Mouse (Mus musculus) olfactory bulb, adult 2 months (tissue): Measurements from ENCODE around the gene Ccdc88c. TPM values are rescaled to one million over a fixed set of nuclear protein-coding genes. Genes with fewer than 3 reads are reported as not detected.
A peak's percentile ranks its signal among the peaks of the same experiment; 100 is the strongest.

Source experiments
- H3K27ac ChIP-seq: fragments of 200-500 bp; 2 replicates; pipeline ENCODE4 v1.5.1; 2012; ENCODE audit warnings: low read depth, low read length; ENCODE audit not compliant: insufficient read depth
- H3K4me1 ChIP-seq: fragments of 200-500 bp; 2 replicates; pipeline ENCODE4 v1.6.1; 2012; ENCODE audit warnings: low read length; ENCODE audit not compliant: control insufficient read depth, insufficient read depth
- H3K4me3 ChIP-seq: fragments of 200-500 bp; 2 replicates; pipeline ENCODE4 v1.5.1; 2012; ENCODE audit warnings: mild to moderate bottlenecking, low read depth, low read length, moderate library complexity; ENCODE audit not compliant: insufficient read depth
- CTCF ChIP-seq: fragments of 200-500 bp; IDR thresholded peaks from 2 replicates; pipeline ENCODE4 v1.5.1; 2012; ENCODE audit warnings: low read depth, mild to moderate bottlenecking, low read length, moderate library complexity; ENCODE audit not compliant: insufficient read depth
- POLR2A ChIP-seq: fragments of 200-500 bp; IDR thresholded peaks from 2 replicates; pipeline ENCODE4 v1.6.1; 2012; ENCODE audit warnings: mild to moderate bottlenecking, low read depth, low read length, moderate library complexity; ENCODE audit not compliant: insufficient read depth
- WGBS: fragments of 180-500 bp; shearing (Covaris S2); methylation state at CpG from one replicate; pipeline ENCODE4 v1.1.7; 2018; 5-methylcytosine and 5-hydroxymethylcytosine counted together
- polyA plus RNA-seq: library from polyadenylated mRNA; stranded (reverse); fragments of >200 nt; gene quantifications from 2 replicates; pipeline ENCODE4 v1.2.4, GENCODE M21; 2012; ENCODE audit warnings: low replicate concordance; ENCODE audit not compliant: missing spikeins, insufficient read depth, insufficient read length

Gene Ccdc88c
- 56.2 TPM in 1 of 2 replicates, not detected in the other for polyA plus RNA-seq

DNA sequence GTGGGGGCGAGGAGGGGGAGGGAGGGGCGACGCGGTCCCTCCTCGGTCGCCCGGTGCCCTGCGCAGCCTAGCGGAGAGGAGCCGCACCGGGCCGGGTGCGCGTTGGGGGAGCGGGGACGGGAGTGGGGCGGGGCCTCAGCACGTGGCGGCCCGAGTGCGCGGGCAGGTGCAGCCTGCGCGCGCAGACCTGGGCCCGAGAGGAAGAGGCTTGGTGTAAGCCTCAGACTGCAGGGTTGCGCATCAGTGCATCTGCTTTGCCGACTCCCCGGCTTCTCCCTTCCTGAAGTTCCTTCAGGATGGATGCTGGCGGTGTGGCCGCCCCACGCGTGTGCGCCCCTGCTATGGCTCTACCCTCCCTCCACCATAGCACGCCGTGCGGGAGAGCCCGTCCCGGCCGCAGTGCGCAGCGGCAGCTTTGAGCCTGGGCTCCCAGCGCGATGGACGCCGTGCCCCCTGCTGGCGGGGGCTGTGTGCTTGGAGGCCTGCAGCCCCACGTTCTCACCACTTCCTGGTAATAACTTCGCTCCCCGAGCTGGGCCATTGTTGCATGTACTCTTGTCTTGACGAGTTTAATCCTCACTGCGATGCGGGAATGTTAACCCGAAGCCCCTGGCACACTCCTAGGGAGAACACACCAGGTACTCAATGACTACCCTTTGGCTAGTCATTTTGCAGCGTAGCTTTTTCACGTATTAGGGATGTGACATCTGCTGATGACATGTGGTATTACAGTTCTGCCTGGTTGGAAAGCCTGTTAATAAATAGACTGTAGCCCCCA is at the start of gene Ccdc88c:
Ccdc88c (minus strand) TSS at position 103 of the 778 bp plus-strand sequence.
- H3K4me1 ChIP-seq = peaks cover 25% of the 10 kb centered on the region
- H3K27ac ChIP-seq = 0 out of 2 replicates have a peak within 1 kb of the TSS, but pooled peaks have one; percentile 31
- H3K4me3 ChIP-seq = peak within 1 kb of the TSS; percentile 55
- TF ChIP-seq POLR2A (no peak), CTCF (peak; percentile 87)
- under 1% methylated on average over 52 of the region's 56 CpGs for WGBS

DNA sequence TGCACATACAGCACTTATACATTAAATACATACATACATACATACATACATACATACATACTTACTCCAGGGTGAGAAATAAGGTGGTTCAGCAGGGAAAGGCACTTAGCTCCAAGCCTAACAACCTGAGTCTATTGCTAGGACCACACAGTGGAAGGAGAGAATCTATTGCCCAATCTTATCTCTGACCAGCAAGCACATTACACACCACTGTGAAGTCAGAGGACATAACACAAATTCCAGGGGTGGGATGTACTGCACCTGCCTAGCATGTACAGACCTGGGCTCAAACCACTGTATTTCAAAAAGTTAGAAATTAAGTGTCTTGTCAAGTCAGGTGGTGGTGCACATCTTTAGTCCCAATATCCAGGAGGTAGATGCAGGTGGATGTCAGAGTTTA is 49.1 kb upstream of the Ccdc88c start:
- TF ChIP-seq POLR2A (no peak), CTCF (no peak)
- Histone ChIP-seq H3K27ac (no peak overlapping the region), H3K4me1 (no peaks in the 10 kb centered on the region), H3K4me3 (no peak overlapping the region)

DNA sequence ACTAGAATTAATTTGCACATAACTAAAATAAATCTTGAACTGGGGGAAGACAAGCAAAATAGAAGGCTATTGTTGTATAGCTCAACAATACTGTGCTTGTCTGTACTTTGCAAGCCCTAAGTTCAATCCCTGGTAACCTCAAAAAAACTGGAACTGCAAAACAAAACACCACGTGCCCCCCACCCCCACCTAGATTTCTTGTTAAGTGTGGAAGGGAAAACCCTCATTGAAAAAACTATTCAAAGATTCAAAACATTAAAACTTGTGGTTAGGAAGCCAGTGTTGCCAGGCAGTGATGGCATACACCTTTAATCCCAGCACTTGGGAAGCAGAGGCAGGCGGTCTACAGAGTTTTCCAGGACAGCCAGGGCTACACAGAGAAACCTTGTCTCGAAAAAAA is 46.6 kb upstream of the Ccdc88c start:
- H3K4me3 ChIP-seq = no peak overlapping the region
- WGBS = 55% methylated on average over 3 of the region's 3 CpGs
- TF ChIP-seq POLR2A = no peak
- TF ChIP-seq CTCF = no peak
- H3K27ac ChIP-seq = no peak overlapping the region
- H3K4me1 ChIP-seq = no peaks in the 10 kb centered on the region; the same call in 1 of the 2 replicates

DNA sequence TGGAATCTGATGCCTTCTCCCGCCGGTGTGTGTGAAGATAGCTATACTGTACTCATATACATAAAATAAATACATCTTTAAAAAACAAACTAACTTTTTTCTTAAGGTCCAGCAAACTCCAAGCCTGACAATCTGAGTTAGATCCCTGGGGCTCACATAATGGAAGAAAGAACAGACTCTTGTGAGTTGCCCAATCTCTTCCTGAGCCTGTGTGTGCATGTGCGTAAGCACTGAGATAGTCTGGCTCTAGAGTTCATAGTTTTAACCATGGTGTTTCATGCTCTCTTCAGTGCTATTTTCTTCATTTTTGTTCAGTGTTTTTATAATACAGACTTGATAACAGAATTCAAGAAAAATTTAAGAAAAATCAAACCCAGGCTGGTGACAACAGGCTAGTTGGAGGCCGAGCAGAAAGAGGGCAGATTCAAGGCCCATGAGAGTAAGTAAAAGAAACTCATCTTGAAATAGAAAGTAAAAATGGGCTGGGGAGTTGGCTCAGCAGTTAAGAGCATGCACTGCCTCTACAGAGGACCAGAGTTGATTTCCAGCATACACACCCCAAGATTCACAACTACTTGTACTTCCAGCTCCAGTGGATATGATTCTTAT is 46.1 kb upstream of the Ccdc88c start:
- Histone ChIP-seq H3K4me1 (no peaks in the 10 kb centered on the region; the same call in 1 of the 2 replicates), H3K4me3 (no peak overlapping the region), H3K27ac (no peak overlapping the region)
- 86% methylated on average over 4 of the region's 4 CpGs for WGBS
- TF ChIP-seq POLR2A (no peak), CTCF (no peak)

DNA sequence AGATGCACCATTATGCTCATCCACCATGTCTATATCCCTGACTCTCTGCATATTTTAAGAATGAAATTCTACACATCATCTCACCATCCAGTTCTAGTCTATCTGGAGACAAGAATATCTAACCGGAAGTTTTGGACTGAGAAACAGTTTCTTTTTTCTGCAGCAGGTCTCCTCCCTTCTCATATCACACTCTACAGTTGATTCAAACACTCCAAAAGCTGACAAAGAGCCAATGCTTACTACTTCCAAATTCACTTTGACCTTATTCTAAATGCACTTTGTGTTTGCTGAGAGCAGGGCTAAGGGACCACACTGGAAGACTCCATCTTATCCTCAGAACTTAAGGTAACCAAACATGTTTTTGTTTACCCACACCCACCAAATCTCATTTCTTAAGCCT is 41.0 kb upstream of the Ccdc88c start:
- WGBS = 68% methylated on average over 1 of the region's 1 CpGs
- H3K4me1 ChIP-seq = no peaks in the 10 kb centered on the region; the same call in 1 of the 2 replicates
- no peak overlapping the region for H3K4me3 ChIP-seq
- TF ChIP-seq POLR2A (no peak), CTCF (no peak)
- no peak overlapping the region for H3K27ac ChIP-seq

DNA sequence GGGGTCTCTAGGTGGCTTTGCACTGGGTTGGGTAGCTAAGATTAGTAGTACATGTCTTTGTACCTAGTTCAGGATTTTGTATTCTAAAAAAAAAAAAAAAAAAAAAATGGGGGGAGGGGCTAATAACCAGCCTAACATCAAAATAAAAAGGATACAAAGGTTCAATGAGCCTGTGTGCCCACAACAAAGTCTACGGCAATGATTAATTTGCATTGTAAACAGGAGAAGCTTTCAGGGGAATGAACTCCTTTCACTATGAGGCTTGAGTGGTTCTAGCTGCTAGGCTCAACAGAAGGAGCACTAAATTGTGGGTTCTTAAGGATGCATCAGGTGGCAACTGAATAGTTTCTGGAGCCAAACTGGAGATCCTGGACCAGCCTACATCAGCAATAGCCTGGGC is 37.5 kb upstream of the Ccdc88c start:
- TF ChIP-seq CTCF = no peak
- TF ChIP-seq POLR2A = no peak
- Histone ChIP-seq H3K27ac (no peak overlapping the region), H3K4me3 (no peak overlapping the region), H3K4me1 (no peaks in the 10 kb centered on the region)
- 36% methylated on average over 1 of the region's 1 CpGs for WGBS

DNA sequence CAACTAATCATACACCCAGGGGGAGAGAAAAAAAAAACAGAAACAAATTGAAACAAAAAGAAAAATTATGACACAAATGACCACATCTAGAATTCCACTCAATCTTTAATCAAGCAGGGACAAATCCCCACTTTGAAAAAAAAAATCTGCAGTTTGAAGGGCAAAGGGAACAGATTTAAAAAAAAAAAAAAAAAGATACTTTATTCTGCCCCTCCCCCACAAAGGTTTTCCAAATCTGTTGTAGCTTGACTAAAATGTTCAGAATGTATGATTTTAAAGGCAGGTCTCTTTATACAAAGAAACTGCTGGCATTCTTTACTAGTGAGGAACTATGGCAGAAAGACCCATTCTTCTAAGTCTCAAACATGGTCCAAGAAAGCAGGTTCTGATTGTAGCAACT is 11.1 kb upstream of the Ccdc88c start:
- no peak for TF ChIP-seq POLR2A
- no peak for TF ChIP-seq CTCF
- Histone ChIP-seq H3K4me1 (no peaks in the 10 kb centered on the region), H3K4me3 (no peak overlapping the region), H3K27ac (no peak overlapping the region)

DNA sequence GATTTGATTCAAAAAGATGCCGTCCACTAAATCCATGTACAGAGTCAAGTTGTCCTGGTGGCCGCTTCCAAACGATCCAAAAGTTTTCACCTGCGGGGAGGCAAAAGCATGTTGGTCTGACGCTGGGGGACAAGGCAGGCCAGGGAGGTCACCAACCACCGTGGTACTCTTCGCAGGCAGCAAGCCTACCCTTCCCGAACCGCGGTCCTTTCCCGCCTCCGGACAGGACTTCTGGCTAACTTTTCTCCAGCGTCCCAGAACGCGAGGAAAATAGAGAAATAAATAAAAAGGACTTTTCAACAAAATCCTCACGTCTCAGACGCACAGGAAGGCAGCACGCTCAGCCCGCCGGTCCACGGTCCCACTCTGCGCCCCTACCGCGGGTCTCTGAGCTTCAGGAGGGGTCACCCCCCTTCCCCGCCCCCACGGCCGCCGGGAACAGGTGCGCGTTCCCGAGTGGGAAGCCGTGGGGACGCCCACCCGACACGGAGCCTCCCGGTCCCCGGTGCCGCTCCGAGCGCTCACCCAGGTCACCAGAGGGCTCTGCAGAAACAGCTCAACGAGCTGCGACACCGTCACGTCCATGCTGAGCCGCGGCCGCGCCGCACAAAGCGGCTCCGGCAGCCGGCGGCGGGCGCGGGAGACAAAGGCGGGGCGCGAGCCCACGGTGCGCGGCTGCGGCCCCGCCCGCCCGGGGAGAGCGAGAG is 456 bp downstream of the Ccdc88c start:
- Histone ChIP-seq H3K27ac (0 out of 2 replicates have a peak overlapping the region, but pooled peaks have one; percentile 31), H3K4me3 (peak overlapping the region; percentile 55), H3K4me1 (peaks cover 25% of the 10 kb centered on the region)
- TF ChIP-seq CTCF = no peak
- TF ChIP-seq POLR2A = no peak
- WGBS = under 1% methylated on average over 66 of the region's 67 CpGs
